Mouse (Mus musculus): ENCODE measurements at regions not wholly inside any gene's neighbourhood (a gene's known extent, or its start where the extent isn't known, plus 50 kb on each side); places are given as distances from the start of the nearest gene placed in this dataset.

GRCm38 (mm10) chr7:145071533-145071932 lies 131.8 kb upstream of the Ccnd1 start:
- TF ChIP-seq CTCF (IDR thresholded peaks at IDR 0.05; ENCODE audit: low read depth) (no peak), EP300 (IDR thresholded peaks at IDR 0.05; ENCODE audit: low read depth) (no peak)

Data from liver, embryonic 14.5 days (tissue).